Mouse (Mus musculus): Measurements from ENCODE around the gene Tenm2.

Tenm2 gene

DNA sequence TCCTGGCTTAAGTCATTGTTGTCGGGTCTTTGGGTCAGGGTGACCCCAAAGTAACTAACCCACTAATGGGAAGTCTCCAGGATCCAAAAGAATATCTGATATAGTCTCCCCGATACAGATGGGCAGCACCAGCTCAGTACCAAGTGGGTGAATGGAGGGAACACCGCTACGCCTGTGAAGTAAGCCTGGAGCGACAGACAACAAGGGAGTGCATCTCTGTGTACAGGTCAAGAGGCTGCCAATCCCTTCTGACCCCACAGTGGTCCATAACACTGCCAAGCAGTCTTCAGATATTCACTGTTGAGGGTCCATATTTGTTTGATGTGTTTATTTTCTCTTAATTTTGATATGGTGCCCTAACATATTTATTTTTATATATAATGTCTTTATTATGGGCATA is 754.7 kb downstream of the Tenm2 start:
- in situ Hi-C loops (cut with MboI; ENCODE audit: low pct_unique_long_range_greater_than_20kb in 1 of 2, low sequenced_read_pairs in 2 of 2, unreplicated experiment in 1 of 2): loop anchor here in 1 of 2 experiments (25.0 kb wide), 1 partner anchor 444 kb away; no protein-coding TSS in a partner anchor

GRCm38 (mm10) chr11:36469811-36470551 is 765.8 kb downstream of the Tenm2 start:
- in situ Hi-C loops (cut with MboI; ENCODE audit: low pct_unique_long_range_greater_than_20kb in 1 of 2, low sequenced_read_pairs in 2 of 2, unreplicated experiment in 1 of 2): no loop called here

DNA sequence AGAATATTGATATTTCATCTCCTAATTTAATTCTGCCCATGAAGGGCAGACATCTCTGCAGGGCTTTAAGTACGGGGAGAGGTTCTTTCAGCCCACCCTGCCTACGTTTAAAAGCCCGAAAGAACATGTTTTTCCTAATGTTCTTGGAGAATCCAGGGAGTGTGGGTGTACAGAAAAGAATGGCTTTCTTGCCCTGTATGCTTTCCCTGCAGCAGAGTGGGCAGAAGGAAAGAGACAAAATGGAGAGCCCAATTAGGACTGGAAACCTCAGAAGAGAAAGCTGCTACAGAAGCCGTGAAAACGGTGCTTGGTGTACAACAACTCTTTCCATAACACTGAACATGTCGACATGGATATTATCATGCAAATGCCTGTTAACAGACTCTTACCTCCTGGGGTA is 777.3 kb downstream of the Tenm2 start:
- in situ Hi-C loops (cut with MboI; ENCODE audit: low pct_unique_long_range_greater_than_20kb in 1 of 2, low sequenced_read_pairs in 2 of 2, unreplicated experiment in 1 of 2): no loop called here

GRCm38 (mm10) chr11:36454076-36454475 is 781.7 kb downstream of the Tenm2 start:
- in situ Hi-C loops (cut with MboI; ENCODE audit: low pct_unique_long_range_greater_than_20kb in 1 of 2, low sequenced_read_pairs in 2 of 2, unreplicated experiment in 1 of 2): no loop called here

GRCm38 (mm10) chr11:36452436-36452835 is 783.3 kb downstream of the Tenm2 start:
- in situ Hi-C loops (cut with MboI; ENCODE audit: low pct_unique_long_range_greater_than_20kb in 1 of 2, low sequenced_read_pairs in 2 of 2, unreplicated experiment in 1 of 2): no loop called here

GRCm38 (mm10) chr11:36446351-36446750 is 789.4 kb downstream of the Tenm2 start:
- in situ Hi-C loops (cut with MboI; ENCODE audit: low pct_unique_long_range_greater_than_20kb in 1 of 2, low sequenced_read_pairs in 2 of 2, unreplicated experiment in 1 of 2): no loop called here

DNA sequence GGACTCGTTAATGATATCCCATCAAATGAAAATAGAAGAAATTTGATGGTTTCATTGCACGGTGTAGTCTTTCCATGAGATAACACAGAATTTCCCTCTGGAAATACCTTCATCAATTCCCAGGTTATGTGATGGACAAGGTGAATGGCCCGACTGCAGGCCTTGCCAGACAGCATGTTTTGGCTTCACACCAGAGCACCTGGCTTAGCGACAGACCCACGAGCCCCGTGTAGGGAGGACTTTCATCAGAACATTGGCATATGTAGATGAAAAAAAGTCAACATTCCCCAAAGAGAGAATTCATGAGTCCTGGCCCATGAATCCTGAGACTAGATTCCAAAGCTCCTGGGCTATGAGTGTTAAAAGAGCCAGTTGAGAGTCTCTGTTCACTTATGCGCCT is 791.9 kb downstream of the Tenm2 start:
- in situ Hi-C loops (cut with MboI; ENCODE audit: low pct_unique_long_range_greater_than_20kb in 1 of 2, low sequenced_read_pairs in 2 of 2, unreplicated experiment in 1 of 2): no loop called here

DNA sequence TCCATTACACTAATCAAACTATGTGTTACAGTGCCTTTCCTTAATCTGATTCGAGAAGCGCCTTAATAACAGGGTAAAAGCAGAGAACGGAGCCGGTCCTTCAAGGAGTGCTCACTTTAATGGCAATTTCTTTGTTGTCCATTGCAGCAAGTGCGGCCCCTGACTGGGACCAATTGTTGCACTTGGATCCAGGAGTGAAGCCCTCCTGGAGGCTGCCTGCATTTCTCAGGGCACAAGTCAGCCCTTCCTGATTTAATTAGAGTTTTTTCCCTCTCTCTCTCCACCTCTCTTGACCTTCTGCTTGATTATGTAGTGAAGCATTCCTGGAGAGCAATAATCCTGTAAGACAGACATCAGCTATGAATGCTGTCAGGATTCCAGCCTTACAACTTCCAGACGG is 794.0 kb downstream of the Tenm2 start:
- in situ Hi-C loops (cut with MboI; ENCODE audit: low pct_unique_long_range_greater_than_20kb in 1 of 2, low sequenced_read_pairs in 2 of 2, unreplicated experiment in 1 of 2): no loop called here

DNA sequence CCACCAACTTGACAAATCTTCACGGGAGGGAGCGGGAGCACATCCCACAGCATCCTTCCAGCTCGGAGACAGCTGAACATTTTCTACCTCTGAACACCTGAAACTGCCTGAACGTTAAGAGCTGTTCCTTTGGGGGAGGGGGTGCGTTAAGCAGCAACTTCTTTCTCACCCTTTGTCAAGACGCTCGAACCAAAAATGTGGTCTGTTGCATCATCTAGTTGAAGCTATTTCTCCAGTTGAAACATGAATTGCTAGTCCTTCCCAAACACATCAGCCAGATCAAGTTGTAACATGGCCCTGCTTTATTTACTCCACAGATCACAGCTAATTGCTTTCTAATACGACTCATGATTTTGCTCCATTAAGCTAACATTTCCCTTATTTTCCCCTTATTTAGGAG is 799.5 kb downstream of the Tenm2 start:
- in situ Hi-C loops (cut with MboI; ENCODE audit: low pct_unique_long_range_greater_than_20kb in 1 of 2, low sequenced_read_pairs in 2 of 2, unreplicated experiment in 1 of 2): no loop called here

- in situ Hi-C loops (cut with MboI; ENCODE audit: low pct_unique_long_range_greater_than_20kb in 1 of 2, low sequenced_read_pairs in 2 of 2, unreplicated experiment in 1 of 2): no loop called here
Measured at GRCm38 (mm10) chr11:36428947-36429346, 806.8 kb downstream of the Tenm2 start.

DNA sequence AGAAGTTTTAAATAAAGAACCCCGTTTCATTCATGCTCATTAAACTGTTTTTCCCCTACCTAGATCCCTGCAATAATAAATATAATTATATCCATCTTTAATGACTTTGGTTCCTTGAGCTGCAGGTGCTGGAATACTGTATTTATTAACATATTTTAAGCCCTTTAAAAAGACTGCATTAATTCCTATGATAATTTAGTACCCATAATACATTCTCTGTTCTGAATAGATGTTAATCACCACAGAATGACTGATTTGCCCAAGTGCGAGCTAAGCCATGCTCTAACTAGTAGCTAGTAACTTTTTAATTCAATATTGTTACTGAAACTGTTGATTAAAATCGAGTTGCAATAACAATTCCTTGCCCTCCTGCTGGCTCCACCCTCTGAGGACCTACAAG is 810.8 kb downstream of the Tenm2 start:
- in situ Hi-C loops (cut with MboI; ENCODE audit: low pct_unique_long_range_greater_than_20kb in 1 of 2, low sequenced_read_pairs in 2 of 2, unreplicated experiment in 1 of 2): no loop called here

GRCm38 (mm10) chr11:36420047-36420446 is 815.7 kb downstream of the Tenm2 start:
- in situ Hi-C loops (cut with MboI; ENCODE audit: low pct_unique_long_range_greater_than_20kb in 1 of 2, low sequenced_read_pairs in 2 of 2, unreplicated experiment in 1 of 2): no loop called here

GRCm38 (mm10) chr11:36415244-36415643 is 820.5 kb downstream of the Tenm2 start:
- in situ Hi-C loops (cut with MboI; ENCODE audit: low pct_unique_long_range_greater_than_20kb in 1 of 2, low sequenced_read_pairs in 2 of 2, unreplicated experiment in 1 of 2): no loop called here

DNA sequence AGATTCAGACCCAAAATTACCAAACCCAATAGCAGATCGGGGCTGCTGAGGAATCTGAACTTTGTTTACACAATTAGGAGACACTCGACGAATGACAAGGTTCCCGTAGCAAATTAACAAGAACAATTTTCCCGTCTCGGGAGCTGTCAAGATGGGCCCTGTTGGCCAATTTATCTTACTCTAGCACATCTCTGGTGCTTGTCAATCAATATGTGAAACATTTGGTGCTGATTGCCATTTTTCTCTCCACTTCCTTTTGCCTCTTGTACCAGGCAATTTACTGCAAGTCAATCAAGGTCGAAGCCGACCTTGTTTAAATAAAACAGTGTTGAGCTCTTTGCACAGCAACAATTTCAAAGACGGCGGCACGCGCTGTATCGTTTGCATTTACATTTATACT is 824.9 kb downstream of the Tenm2 start:
- in situ Hi-C loops (cut with MboI; ENCODE audit: low pct_unique_long_range_greater_than_20kb in 1 of 2, low sequenced_read_pairs in 2 of 2, unreplicated experiment in 1 of 2): no loop called here

DNA sequence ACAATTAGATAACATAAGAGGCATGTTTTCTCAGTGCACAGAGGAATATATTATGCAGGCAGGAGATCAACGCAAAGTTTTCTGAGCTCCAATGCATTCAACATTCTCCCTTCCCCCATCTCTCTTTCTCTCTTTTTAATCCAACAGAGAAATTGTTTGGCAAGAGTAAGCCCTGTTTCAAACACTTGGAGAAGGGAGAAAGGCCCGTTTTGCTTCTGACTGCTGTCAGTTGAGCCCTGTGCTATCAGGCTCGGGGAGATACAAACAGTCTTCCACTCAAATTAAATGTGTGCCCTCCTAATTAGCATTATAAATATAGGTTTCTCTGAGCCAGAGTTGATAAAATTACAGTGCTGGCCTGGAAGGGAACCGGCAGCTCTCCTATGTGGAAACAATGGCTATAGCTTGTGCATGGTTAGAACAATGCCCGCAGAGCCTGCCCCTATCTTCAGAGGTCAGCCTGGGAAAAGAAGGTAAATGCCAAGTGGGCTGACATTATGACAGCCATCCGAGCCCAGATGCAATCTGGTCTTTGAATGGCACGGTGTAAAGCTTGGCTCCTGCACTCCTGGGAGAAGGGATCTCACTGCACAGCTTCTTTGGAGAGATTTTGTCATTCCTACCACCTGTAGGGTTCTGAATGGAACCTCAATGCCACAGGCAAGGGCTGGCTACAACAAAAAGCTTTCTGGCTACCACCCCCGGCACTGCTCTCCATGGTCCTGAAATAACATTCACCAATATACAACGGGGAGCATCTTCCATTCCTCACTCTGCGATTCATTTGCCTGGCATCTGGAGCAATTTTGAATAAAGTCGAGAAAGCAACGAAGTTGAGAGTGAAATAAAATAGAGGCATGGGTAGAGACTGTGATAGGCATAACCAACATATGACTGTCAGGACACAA is 839.7 kb downstream of the Tenm2 start:
- in situ Hi-C loops (cut with MboI; ENCODE audit: low pct_unique_long_range_greater_than_20kb in 1 of 2, low sequenced_read_pairs in 2 of 2, unreplicated experiment in 1 of 2): no loop called here

DNA sequence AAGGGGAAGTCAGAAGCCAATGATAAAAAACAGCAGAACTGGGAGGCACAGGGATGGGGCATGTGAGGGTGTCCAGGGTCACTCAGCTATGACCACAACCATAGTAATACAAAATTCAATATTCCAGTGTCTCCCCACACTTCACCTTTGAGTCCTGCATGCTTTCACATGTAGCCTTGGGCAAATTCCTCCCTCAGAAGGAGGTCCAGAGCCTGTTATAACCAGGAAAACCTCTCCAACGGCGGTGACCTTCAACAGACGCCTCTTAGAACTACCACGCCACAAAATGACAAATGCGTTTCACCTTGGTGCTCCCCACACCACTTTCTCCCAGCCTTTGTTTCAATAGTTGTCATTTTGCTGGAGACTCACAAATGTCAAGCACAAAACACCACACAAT is 851.1 kb downstream of the Tenm2 start:
- in situ Hi-C loops (cut with MboI; ENCODE audit: low pct_unique_long_range_greater_than_20kb in 1 of 2, low sequenced_read_pairs in 2 of 2, unreplicated experiment in 1 of 2): no loop called here

- in situ Hi-C loops (cut with MboI; ENCODE audit: low pct_unique_long_range_greater_than_20kb in 1 of 2, low sequenced_read_pairs in 2 of 2, unreplicated experiment in 1 of 2): no loop called here
Measured at GRCm38 (mm10) chr11:36371814-36372213, 864.0 kb downstream of the Tenm2 start.

GRCm38 (mm10) chr11:36365067-36365466 is 870.7 kb downstream of the Tenm2 start:
- in situ Hi-C loops (cut with MboI; ENCODE audit: low pct_unique_long_range_greater_than_20kb in 1 of 2, low sequenced_read_pairs in 2 of 2, unreplicated experiment in 1 of 2): no loop called here

- in situ Hi-C loops (cut with MboI; ENCODE audit: low pct_unique_long_range_greater_than_20kb in 1 of 2, low sequenced_read_pairs in 2 of 2, unreplicated experiment in 1 of 2): no loop called here
Measured at GRCm38 (mm10) chr11:36364441-36364840, 871.3 kb downstream of the Tenm2 start.

DNA sequence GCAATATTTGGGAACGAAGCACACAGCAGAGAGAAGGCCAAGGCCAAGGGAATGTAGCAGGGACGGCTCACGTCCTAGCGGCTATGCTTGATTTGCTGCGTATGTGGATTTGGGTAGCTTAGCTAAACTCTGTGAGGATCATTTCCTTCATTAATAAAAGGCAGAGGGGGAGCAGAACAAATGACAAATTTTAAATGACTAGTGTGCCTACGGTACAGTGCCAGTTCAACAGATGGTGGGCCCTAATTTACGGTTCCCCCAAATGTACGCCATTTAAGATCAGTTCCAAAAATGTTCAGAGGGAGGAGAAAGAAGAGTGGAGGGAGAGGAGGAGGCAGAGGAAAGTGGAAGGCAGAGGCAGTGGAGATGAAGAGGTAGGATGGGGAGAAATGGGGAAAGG is 873.2 kb downstream of the Tenm2 start:
- in situ Hi-C loops (cut with MboI; ENCODE audit: low pct_unique_long_range_greater_than_20kb in 1 of 2, low sequenced_read_pairs in 2 of 2, unreplicated experiment in 1 of 2): no loop called here
